Mouse (Mus musculus): ENCODE measurements around the gene Serbp1. TPM values are rescaled to one million over a fixed set of nuclear protein-coding genes. Genes with fewer than 3 reads are reported as not detected.

Serbp1 gene
- 379 TPM for polyA plus RNA-seq (2012; fragmentation: generic; extraction: Trizol)

GRCm38 (mm10) chr6:67237977-67238376 is at the start of gene Serbp1:
TSS of gene Serbp1 (plus strand) at chr6:67238176.
- H3K4me3 ChIP-seq, result no peak within 1 kb of the TSS
- H3K4me2 ChIP-seq (ENCODE audit: low read depth), result no peak within 1 kb of the TSS
- H3ac ChIP-seq (ENCODE audit: control insufficient read depth, insufficient read length), result no peak within 1 kb of the TSS
- H3K79me2 ChIP-seq (ENCODE audit: control insufficient read depth, insufficient read depth), result no peaks in the 10 kb centered on the region
- no peak for TF ChIP-seq MYOD1 (IDR thresholded peaks at IDR 0.05; ENCODE audit: control insufficient read depth in 1 of 3, insufficient read length in 2 of 3, low read depth in 2 of 3)
- TF ChIP-seq POLR2AphosphoS2 (IDR thresholded peaks at IDR 0.05; ENCODE audit: insufficient read length, low read depth), result no peak
- TF ChIP-seq USF1 (IDR thresholded peaks at IDR 0.05; ENCODE audit: low read depth), result no peak
- no peak for TF ChIP-seq MAX (IDR thresholded peaks at IDR 0.05; ENCODE audit: low read depth)
- no peak for TF ChIP-seq POLR2A (IDR thresholded peaks at IDR 0.05; ENCODE audit: insufficient read length, low read depth)
- no peak for TF ChIP-seq TCF3 (IDR thresholded peaks at IDR 0.05; ENCODE audit: insufficient read length, low read depth)
- TF ChIP-seq E2F4 (IDR thresholded peaks at IDR 0.05; ENCODE audit: insufficient read depth), result no peak
- TF ChIP-seq MYOG (IDR thresholded peaks at IDR 0.05; ENCODE audit: control insufficient read depth in 1 of 3, insufficient read depth in 1 of 3, insufficient read length in 2 of 3, low read depth in 2 of 3), result no peak
- TF ChIP-seq TCF12 (IDR thresholded peaks at IDR 0.05; ENCODE audit: insufficient read depth, poor library complexity, severe bottlenecking), result no peak
- TF ChIP-seq REST (IDR thresholded peaks at IDR 0.05; ENCODE audit: insufficient read depth, insufficient read length), result no peak
- H3K36me3 ChIP-seq (ENCODE audit: control insufficient read depth, insufficient read depth), result no peaks in the 10 kb centered on the region
- no peaks in the 10 kb centered on the region for H3K27me3 ChIP-seq (ENCODE audit: control insufficient read depth, insufficient read depth, insufficient read length)

GRCm38 (mm10) chr6:67193591-67193990 is 44.4 kb upstream of the Serbp1 start:
- Histone ChIP-seq H3K4me2 (ENCODE audit: low read depth) (no peak overlapping the region), H3ac (ENCODE audit: control insufficient read depth, insufficient read length) (no peak overlapping the region), H3K27me3 (ENCODE audit: control insufficient read depth, insufficient read depth, insufficient read length) (peaks cover 7% of the 10 kb centered on the region), H3K79me2 (ENCODE audit: control insufficient read depth, insufficient read depth) (no peaks in the 10 kb centered on the region), H3K36me3 (ENCODE audit: control insufficient read depth, insufficient read depth) (no peaks in the 10 kb centered on the region), H3K4me3 (no peak overlapping the region)
- no peak for TF ChIP-seq MYOD1 (IDR thresholded peaks at IDR 0.05; ENCODE audit: control insufficient read depth in 1 of 3, insufficient read length in 2 of 3, low read depth in 2 of 3)
- no peak for TF ChIP-seq POLR2AphosphoS2 (IDR thresholded peaks at IDR 0.05; ENCODE audit: insufficient read length, low read depth)
- no peak for TF ChIP-seq CEBPB (IDR thresholded peaks at IDR 0.05; ENCODE audit: insufficient read depth, poor library complexity, severe bottlenecking)
- TF ChIP-seq MAX (IDR thresholded peaks at IDR 0.05; ENCODE audit: low read depth), result no peak
- TF ChIP-seq REST (IDR thresholded peaks at IDR 0.05; ENCODE audit: insufficient read depth, insufficient read length), result no peak

- Histone ChIP-seq H3K4me3 (no peak overlapping the region), H3K79me2 (ENCODE audit: control insufficient read depth, insufficient read depth) (no peaks in the 10 kb centered on the region), H3K36me3 (ENCODE audit: control insufficient read depth, insufficient read depth) (no peaks in the 10 kb centered on the region), H3K27me3 (ENCODE audit: control insufficient read depth, insufficient read depth, insufficient read length) (peaks cover 7% of the 10 kb centered on the region), H3ac (ENCODE audit: control insufficient read depth, insufficient read length) (no peak overlapping the region), H3K4me2 (ENCODE audit: low read depth) (peak overlapping the region; percentile 40)
- no peak for TF ChIP-seq REST (IDR thresholded peaks at IDR 0.05; ENCODE audit: insufficient read depth, insufficient read length)
- no peak for TF ChIP-seq POLR2AphosphoS2 (IDR thresholded peaks at IDR 0.05; ENCODE audit: insufficient read length, low read depth)
- TF ChIP-seq MYOG (IDR thresholded peaks at IDR 0.05; ENCODE audit: control insufficient read depth in 1 of 3, insufficient read depth in 1 of 3, insufficient read length in 2 of 3, low read depth in 2 of 3), result no peak
- TF ChIP-seq MAX (IDR thresholded peaks at IDR 0.05; ENCODE audit: low read depth), result no peak
- TF ChIP-seq USF1 (IDR thresholded peaks at IDR 0.05; ENCODE audit: low read depth), result no peak
- no peak for TF ChIP-seq MYOD1 (IDR thresholded peaks at IDR 0.05; ENCODE audit: control insufficient read depth in 1 of 3, insufficient read length in 2 of 3, low read depth in 2 of 3)
- TF ChIP-seq CEBPB (IDR thresholded peaks at IDR 0.05; ENCODE audit: insufficient read depth, poor library complexity, severe bottlenecking), result no peak
- no peak for TF ChIP-seq E2F4 (IDR thresholded peaks at IDR 0.05; ENCODE audit: insufficient read depth)
- no peak for TF ChIP-seq POLR2A (IDR thresholded peaks at IDR 0.05; ENCODE audit: insufficient read length, low read depth)
These were observed 43.4 kb upstream of the Serbp1 start for GRCm38 (mm10) chr6:67194606-67195005.

- no peak for TF ChIP-seq MAX (IDR thresholded peaks at IDR 0.05; ENCODE audit: low read depth)
- no peak for TF ChIP-seq TCF12 (IDR thresholded peaks at IDR 0.05; ENCODE audit: insufficient read depth, poor library complexity, severe bottlenecking)
- TF ChIP-seq SRF (IDR thresholded peaks at IDR 0.05; ENCODE audit: control insufficient read depth, insufficient read length, low read depth), result no peak
- TF ChIP-seq USF1 (IDR thresholded peaks at IDR 0.05; ENCODE audit: low read depth), result no peak
- no peak for TF ChIP-seq REST (IDR thresholded peaks at IDR 0.05; ENCODE audit: insufficient read depth, insufficient read length)
- no peak for TF ChIP-seq CEBPB (IDR thresholded peaks at IDR 0.05; ENCODE audit: insufficient read depth, poor library complexity, severe bottlenecking)
- TF ChIP-seq MYOD1 (IDR thresholded peaks at IDR 0.05; ENCODE audit: control insufficient read depth in 1 of 3, insufficient read length in 2 of 3, low read depth in 2 of 3), result no peak
- no peak for TF ChIP-seq POLR2AphosphoS2 (IDR thresholded peaks at IDR 0.05; ENCODE audit: insufficient read length, low read depth)
- no peak for TF ChIP-seq POLR2A (IDR thresholded peaks at IDR 0.05; ENCODE audit: insufficient read length, low read depth)
- TF ChIP-seq TCF3 (IDR thresholded peaks at IDR 0.05; ENCODE audit: insufficient read length, low read depth), result no peak
- no peak for TF ChIP-seq MYOG (IDR thresholded peaks at IDR 0.05; ENCODE audit: control insufficient read depth in 1 of 3, insufficient read depth in 1 of 3, insufficient read length in 2 of 3, low read depth in 2 of 3)
- no peak for TF ChIP-seq E2F4 (IDR thresholded peaks at IDR 0.05; ENCODE audit: insufficient read depth)
- no peaks in the 10 kb centered on the region for H3K36me3 ChIP-seq (ENCODE audit: control insufficient read depth, insufficient read depth)
- peaks cover 7% of the 10 kb centered on the region for H3K27me3 ChIP-seq (ENCODE audit: control insufficient read depth, insufficient read depth, insufficient read length)
- H3ac ChIP-seq (ENCODE audit: control insufficient read depth, insufficient read length), result no peak overlapping the region
- peak overlapping the region; percentile 40 for H3K4me2 ChIP-seq (ENCODE audit: low read depth)
- no peaks in the 10 kb centered on the region for H3K79me2 ChIP-seq (ENCODE audit: control insufficient read depth, insufficient read depth)
- no peak overlapping the region for H3K4me3 ChIP-seq
These were observed 42.8 kb upstream of the Serbp1 start for GRCm38 (mm10) chr6:67195148-67195611.

- TF ChIP-seq MYOD1 (IDR thresholded peaks at IDR 0.05; ENCODE audit: control insufficient read depth in 1 of 3, insufficient read length in 2 of 3, low read depth in 2 of 3) (no peak), TCF3 (IDR thresholded peaks at IDR 0.05; ENCODE audit: insufficient read length, low read depth) (no peak), TCF12 (IDR thresholded peaks at IDR 0.05; ENCODE audit: insufficient read depth, poor library complexity, severe bottlenecking) (no peak), E2F4 (IDR thresholded peaks at IDR 0.05; ENCODE audit: insufficient read depth) (no peak), POLR2AphosphoS2 (IDR thresholded peaks at IDR 0.05; ENCODE audit: insufficient read length, low read depth) (no peak), REST (IDR thresholded peaks at IDR 0.05; ENCODE audit: insufficient read depth, insufficient read length) (no peak), MYOG (IDR thresholded peaks at IDR 0.05; ENCODE audit: control insufficient read depth in 1 of 3, insufficient read depth in 1 of 3, insufficient read length in 2 of 3, low read depth in 2 of 3) (no peak), CEBPB (IDR thresholded peaks at IDR 0.05; ENCODE audit: insufficient read depth, poor library complexity, severe bottlenecking) (no peak), USF1 (IDR thresholded peaks at IDR 0.05; ENCODE audit: low read depth) (no peak), POLR2A (IDR thresholded peaks at IDR 0.05; ENCODE audit: insufficient read length, low read depth) (no peak), SRF (IDR thresholded peaks at IDR 0.05; ENCODE audit: control insufficient read depth, insufficient read length, low read depth) (no peak), MAX (IDR thresholded peaks at IDR 0.05; ENCODE audit: low read depth) (no peak)
These were observed 41.2 kb upstream of the Serbp1 start for GRCm38 (mm10) chr6:67196821-67197220.

More at GRCm38 (mm10) chr6:67196821-67197220, 41.2 kb upstream of the Serbp1 start:
- Histone ChIP-seq H3K27me3 (ENCODE audit: control insufficient read depth, insufficient read depth, insufficient read length) (peaks cover 7% of the 10 kb centered on the region), H3ac (ENCODE audit: control insufficient read depth, insufficient read length) (no peak overlapping the region), H3K79me2 (ENCODE audit: control insufficient read depth, insufficient read depth) (no peaks in the 10 kb centered on the region), H3K36me3 (ENCODE audit: control insufficient read depth, insufficient read depth) (no peaks in the 10 kb centered on the region), H3K4me3 (no peak overlapping the region), H3K4me2 (ENCODE audit: low read depth) (no peak overlapping the region)
